Mouse (Mus musculus): ENCODE measurements around the gene Rab21. TPM values are rescaled to one million over a fixed set of nuclear protein-coding genes. Genes with fewer than 3 reads are reported as not detected.
A peak's percentile ranks its signal among the peaks of the same experiment; 100 is the strongest.

Gene Rab21
- polyA plus RNA-seq, 1 experiment = 35.1 TPM

DNA sequence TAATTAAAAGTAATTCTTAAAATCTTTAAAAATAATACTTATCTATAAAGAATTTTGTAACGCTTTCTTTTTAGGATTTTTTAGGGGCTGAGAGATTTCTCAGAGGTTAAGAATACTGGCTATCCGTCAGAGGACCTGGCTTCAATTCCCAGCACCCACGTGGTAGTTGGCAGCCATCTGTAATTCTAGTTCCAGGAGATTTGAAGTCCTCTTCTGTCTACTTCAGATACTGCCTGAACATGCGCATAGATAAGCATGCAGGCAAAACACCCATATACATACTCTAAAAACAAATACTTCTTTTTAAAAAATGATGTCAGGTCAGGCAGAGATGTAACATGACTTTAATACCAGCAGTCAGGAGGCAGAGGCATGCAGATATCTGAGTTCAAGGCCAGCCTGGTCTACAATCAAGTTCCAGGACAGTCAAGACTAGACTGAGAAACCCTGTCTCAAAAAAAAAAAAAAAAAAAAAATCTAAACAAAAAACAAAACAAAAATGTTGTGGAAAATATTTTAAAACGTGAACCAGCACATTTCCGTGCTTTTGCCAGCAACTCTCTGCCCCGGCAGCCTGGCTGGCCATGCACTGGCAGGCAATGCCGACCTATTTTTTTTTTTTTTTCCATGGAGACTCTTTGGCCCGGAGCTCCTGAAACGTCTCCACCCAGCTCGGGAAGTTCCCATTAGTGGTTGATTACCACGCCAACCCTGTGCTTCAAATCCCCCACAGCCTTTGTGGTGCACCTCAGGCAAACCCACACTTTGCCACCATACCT lies 44.6 kb downstream of the Rab21 start:
- DNase-seq (ENCODE audit: low read depth) = no peak
- no peak for TF ChIP-seq POLR2A (IDR thresholded peaks at IDR 0.05; ENCODE audit: borderline replicate concordance, extremely low read depth, insufficient read depth, insufficient read length, poor library complexity, severe bottlenecking)
- no peak for TF ChIP-seq CTCF (IDR thresholded peaks at IDR 0.05; ENCODE audit: borderline replicate concordance, extremely low read depth, insufficient read depth, insufficient read length)

DNA sequence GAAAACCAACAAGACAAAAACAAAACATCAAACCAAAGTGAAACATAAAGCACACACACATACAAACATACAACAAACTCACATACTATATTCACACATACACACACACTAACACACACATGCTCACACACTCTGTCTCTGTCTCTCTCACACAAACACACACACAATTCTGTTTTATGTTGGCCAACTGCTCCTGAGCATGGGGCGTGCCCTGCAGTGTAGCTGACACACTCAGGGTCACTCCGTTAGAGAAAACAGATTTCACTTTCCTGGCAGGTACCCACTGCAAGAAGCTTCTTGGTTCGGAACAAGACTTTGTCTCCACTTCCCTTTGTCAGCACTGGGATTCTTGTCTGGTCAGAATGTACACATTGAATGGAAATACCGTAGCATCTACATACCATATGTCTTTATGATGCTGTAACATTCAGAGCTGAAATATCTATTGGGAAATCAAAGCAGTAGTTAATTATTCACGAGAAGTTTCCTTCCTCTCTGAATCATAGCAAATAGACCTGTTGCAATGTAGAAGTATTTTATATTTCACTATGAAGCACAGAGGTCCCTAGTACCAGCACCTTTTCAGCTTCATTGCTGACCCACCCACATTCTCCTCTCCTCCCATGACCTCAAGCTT lies 52.4 kb downstream of the Rab21 start:
- no peak for TF ChIP-seq CTCF (IDR thresholded peaks at IDR 0.05; ENCODE audit: borderline replicate concordance, extremely low read depth, insufficient read depth, insufficient read length)
- TF ChIP-seq POLR2A (IDR thresholded peaks at IDR 0.05; ENCODE audit: borderline replicate concordance, extremely low read depth, insufficient read depth, insufficient read length, poor library complexity, severe bottlenecking) = no peak
- no peak for DNase-seq (ENCODE audit: low read depth)

DNA sequence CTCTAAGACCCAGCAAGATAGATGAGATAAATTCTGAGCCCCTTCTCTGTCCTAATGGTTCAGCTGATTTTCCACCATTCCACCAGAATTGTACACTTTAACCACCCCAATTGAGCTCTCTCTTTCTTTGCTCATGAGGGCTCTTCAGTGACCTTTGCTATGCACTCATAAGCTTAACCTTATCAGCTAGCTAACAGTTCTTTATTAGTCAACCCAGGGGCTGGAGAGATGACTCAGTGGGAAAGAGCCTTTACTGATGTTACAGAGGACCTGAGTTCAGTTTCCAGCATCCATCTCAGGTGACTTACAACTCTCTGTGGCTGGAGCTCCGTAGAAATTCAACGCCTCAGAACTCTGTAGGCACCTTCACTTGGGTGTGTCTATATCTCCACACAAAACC lies 53.1 kb downstream of the Rab21 start:
- TF ChIP-seq POLR2A (IDR thresholded peaks at IDR 0.05; ENCODE audit: borderline replicate concordance, extremely low read depth, insufficient read depth, insufficient read length, poor library complexity, severe bottlenecking) = no peak
- no peak for TF ChIP-seq CTCF (IDR thresholded peaks at IDR 0.05; ENCODE audit: borderline replicate concordance, extremely low read depth, insufficient read depth, insufficient read length)
- no peak for DNase-seq (ENCODE audit: low read depth)

DNA sequence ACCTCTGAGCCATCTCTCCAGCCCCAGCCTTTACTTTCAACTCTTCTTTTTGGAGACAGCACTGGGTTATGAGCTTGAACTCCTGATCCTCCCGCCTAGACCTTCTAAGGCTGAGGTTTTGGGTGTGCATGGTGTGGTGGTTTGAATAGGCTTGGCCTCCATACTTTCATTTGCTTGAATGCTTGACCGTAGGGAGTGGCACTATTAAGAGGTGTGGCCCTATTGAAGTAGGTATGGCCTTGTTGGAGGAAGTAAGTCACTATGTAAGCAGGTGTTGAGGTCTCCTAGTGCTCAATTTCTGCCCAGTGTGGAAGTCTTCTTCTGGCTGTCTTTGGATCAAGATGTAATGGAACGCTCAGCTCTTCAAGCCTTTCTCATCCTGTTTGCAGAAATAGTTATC lies 54.0 kb downstream of the Rab21 start:
- TF ChIP-seq CTCF (IDR thresholded peaks at IDR 0.05; ENCODE audit: borderline replicate concordance, extremely low read depth, insufficient read depth, insufficient read length) (no peak), POLR2A (IDR thresholded peaks at IDR 0.05; ENCODE audit: borderline replicate concordance, extremely low read depth, insufficient read depth, insufficient read length, poor library complexity, severe bottlenecking) (no peak)
- no peak for DNase-seq (ENCODE audit: low read depth)

DNA sequence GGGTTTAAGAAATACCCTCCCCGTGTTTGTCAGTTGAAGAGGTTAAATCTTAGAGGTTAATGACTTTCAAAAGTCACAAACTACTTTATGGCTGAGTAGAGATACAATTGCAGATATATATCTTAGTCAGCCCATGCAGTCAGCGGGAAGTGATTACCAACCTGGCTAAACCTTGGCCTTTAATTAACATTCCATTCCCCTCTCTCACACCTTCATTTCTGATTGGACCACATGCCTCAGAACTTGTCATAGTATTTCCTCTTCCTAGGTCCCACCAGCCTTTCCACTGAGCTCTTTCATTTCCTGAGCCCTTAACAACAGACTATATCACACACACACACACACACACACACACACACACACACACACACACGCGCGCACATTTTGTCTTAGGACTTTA lies 59.2 kb downstream of the Rab21 start:
- TF ChIP-seq CTCF (IDR thresholded peaks at IDR 0.05; ENCODE audit: borderline replicate concordance, extremely low read depth, insufficient read depth, insufficient read length) (no peak), POLR2A (IDR thresholded peaks at IDR 0.05; ENCODE audit: borderline replicate concordance, extremely low read depth, insufficient read depth, insufficient read length, poor library complexity, severe bottlenecking) (no peak)
- DNase-seq (ENCODE audit: low read depth) = no peak

DNA sequence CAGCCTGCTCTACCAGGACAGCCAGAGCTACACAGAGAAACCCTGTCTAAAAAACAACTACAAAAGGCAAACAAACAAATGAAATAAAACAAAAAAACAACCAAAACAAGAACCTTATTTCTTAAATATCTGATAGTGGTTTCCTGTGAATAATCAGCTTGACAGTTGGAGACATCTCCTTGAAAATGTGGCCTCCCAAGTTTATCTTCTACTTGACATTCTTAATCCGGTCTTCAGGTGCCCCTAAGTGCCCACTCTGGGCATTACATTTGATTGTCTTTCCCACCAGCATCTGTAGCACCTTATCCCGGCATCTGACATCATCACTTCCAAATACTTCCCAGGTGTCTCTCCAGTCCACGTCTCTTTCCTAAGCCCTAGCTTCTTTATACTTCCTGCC lies 61.9 kb downstream of the Rab21 start:
- no peak for TF ChIP-seq CTCF (IDR thresholded peaks at IDR 0.05; ENCODE audit: borderline replicate concordance, extremely low read depth, insufficient read depth, insufficient read length)
- no peak for TF ChIP-seq POLR2A (IDR thresholded peaks at IDR 0.05; ENCODE audit: borderline replicate concordance, extremely low read depth, insufficient read depth, insufficient read length, poor library complexity, severe bottlenecking)
- DNase-seq (ENCODE audit: low read depth) = no peak

DNA sequence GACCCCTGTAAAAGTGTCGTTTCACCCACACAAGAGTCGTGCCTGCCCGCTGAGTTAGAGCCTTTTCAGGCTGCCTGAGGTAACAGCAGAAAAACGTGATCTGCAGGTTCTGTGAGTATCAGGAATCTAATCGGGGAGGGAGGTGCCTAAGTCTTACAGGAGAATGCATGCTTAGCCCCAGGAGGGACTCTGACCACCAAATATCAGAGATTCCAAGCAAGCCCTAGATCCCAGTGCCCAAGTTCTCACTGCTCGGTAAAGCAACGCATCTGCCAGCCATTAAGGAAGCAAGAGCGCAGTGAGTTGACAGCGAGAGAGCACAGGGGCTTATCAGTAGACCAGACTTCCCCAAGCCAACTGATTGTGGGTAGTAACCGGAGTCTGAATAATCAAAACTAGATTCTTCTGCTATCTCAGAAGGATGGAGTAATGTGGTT lies 63.1 kb downstream of the Rab21 start:
- peak; percentile 17 for DNase-seq (ENCODE audit: low read depth)
- TF ChIP-seq CTCF (IDR thresholded peaks at IDR 0.05; ENCODE audit: borderline replicate concordance, extremely low read depth, insufficient read depth, insufficient read length) = no peak
- TF ChIP-seq POLR2A (IDR thresholded peaks at IDR 0.05; ENCODE audit: borderline replicate concordance, extremely low read depth, insufficient read depth, insufficient read length, poor library complexity, severe bottlenecking) = no peak

DNA sequence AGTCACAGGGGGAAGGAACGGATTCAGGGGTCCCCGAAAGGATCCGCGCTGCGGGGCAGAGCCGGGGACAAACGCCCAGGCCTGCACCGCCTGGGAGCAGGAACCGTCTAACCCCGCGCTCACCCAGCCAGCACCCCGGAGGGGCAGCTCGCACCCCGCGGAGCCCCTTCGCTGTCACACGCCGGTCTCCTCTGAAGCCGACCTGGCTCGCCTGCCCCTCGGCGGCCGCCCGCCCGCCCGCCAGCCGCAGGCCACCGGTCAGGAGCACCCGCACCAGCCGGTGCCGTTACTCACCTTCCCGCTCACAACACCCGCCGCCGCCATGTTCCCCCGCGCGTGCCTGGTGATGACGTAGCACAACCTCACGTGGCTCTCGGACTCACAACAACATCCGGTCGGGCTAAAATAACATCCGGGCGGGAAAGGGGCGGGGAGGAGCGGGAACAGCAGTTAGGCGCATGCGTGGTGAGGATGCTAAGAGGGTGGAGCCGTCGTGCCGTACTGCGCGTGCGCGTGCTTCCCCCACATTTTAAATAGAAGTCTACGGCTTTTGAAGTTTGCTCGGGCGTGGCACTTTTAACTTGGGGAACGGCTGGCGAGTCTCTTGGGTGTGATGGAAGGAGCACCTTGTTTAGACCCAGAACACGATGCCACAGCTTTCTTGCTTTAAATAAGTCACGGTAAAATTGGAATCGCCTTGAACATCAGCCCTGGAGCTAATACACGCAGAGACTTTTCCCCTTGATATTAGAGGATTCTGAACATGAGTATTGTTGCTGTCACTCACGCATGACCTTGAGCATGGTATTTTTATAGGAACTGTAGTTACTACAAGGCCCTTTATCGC lies 64.1 kb downstream of the Rab21 start, which contains the start of gene Tbc1d15:
Tbc1d15 (minus strand) TSS at position 380 of the 847 bp plus-strand sequence.
- TF ChIP-seq POLR2A (IDR thresholded peaks at IDR 0.05; ENCODE audit: borderline replicate concordance, extremely low read depth, insufficient read depth, insufficient read length, poor library complexity, severe bottlenecking) (peak; percentile 33; the same call in 1 of the 2 replicates), CTCF (IDR thresholded peaks at IDR 0.05; ENCODE audit: borderline replicate concordance, extremely low read depth, insufficient read depth, insufficient read length) (no peak)
- DNase-seq (ENCODE audit: low read depth) = peak; percentile 99

DNA sequence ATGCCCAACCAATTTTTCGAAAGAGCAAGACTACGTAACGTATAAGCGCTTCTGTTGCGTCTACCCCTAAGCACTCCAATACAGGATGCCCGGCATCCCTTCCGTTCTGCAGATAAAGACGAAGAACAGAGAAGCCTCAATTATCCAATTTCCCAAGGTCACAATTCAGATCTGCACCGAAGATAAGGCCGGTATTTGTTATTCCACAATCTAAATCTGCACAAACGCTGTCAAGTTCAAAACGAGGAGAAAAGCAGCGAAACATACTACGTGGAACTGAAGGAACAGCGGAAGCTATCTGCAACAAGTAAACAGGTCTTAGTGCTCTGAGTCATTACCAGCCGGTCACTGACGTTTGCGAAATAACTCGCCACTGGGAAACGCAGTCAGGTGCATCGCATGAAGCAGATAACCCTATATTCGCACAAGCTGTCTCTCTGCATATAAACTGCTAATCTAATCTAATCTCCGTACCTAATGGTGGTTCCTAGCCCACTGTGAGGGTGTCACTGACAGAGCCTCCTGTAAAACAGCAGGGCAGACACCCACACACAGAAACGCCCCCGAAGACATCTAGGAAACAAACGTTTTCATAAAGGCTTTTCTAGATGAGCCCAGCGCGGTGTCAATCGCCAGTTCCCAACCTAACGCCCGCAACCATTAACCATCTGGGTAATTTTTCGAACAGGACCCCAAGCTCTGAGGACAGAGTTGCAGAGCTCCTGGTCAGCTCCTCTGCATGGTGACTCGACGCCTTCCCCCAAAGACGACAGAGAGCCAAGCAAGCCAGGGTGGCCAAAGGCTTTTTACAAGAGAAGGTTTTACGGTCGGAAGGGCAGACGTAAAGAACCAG lies 64.9 kb downstream of the Rab21 start:
- TF ChIP-seq POLR2A (IDR thresholded peaks at IDR 0.05; ENCODE audit: borderline replicate concordance, extremely low read depth, insufficient read depth, insufficient read length, poor library complexity, severe bottlenecking) = no peak
- TF ChIP-seq CTCF (IDR thresholded peaks at IDR 0.05; ENCODE audit: borderline replicate concordance, extremely low read depth, insufficient read depth, insufficient read length) = no peak

DNA sequence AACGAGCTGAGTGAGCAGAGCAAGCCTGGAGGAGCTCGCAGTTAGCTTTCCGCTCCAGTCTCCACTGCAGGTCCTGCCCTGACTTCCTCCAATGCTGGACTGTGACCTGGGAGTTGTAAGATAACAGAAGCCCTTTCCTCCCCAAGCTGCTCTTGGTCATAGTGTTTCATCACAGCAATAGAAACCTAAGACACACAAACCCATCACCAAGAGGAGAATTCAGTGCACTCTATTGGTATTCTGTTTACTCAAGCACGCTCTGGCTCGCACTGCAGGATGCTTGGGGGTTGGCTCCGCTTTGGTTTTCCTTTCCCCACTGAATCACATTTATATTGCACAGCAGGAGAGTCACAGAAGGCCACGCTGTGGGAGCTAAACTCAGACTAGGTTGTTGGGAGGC lies 67.4 kb downstream of the Rab21 start:
- DNase-seq (ENCODE audit: low read depth) = peak; percentile 7
- TF ChIP-seq CTCF (IDR thresholded peaks at IDR 0.05; ENCODE audit: borderline replicate concordance, extremely low read depth, insufficient read depth, insufficient read length) (no peak), POLR2A (IDR thresholded peaks at IDR 0.05; ENCODE audit: borderline replicate concordance, extremely low read depth, insufficient read depth, insufficient read length, poor library complexity, severe bottlenecking) (no peak)

More for the DNA sequence above, 64.9 kb downstream of the Rab21 start:
- DNase-seq (ENCODE audit: low read depth) = no peak

Data from brain, embryonic 14.5 days (tissue).